Mouse (Mus musculus) liver, adult (tissue): ENCODE results near the gene Spr.

Experiments used
- GATA4 ChIP-seq: IDR thresholded peaks from 2 replicates; pipeline ENCODE4 v1.6.1; 2014; ENCODE audit warnings: mild to moderate bottlenecking, low read length; ENCODE audit not compliant: insufficient replicate concordance

Gene Spr

DNA sequence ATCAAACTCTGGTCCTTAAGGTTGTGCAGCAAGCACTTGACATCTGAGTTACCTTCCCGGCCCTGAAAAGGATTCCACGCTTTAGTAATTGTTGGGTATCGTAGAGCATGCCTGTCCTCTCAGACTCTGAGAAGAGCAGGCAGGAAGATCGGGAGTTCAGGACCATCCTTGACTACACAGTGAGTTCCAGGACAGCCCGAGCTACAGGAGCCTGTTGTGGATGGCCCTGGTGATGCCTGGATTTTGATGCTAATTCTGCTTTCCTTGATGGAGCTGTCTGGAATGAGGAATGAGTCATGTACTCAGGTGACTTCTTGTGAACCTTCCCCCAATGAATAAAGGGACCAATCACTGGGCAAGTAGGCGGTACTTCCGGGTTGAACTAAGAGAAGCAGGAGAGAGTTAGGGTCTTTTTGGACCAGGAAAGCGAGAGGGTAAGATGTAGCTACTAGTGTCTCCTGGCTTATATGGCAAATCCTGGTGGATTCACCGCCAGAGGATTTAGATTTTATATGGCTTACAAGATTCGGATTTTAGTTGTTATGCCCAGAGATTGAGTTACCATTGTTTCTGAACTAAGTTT, 32.4 kb downstream of the Spr start:
- no peak for TF ChIP-seq GATA4

DNA sequence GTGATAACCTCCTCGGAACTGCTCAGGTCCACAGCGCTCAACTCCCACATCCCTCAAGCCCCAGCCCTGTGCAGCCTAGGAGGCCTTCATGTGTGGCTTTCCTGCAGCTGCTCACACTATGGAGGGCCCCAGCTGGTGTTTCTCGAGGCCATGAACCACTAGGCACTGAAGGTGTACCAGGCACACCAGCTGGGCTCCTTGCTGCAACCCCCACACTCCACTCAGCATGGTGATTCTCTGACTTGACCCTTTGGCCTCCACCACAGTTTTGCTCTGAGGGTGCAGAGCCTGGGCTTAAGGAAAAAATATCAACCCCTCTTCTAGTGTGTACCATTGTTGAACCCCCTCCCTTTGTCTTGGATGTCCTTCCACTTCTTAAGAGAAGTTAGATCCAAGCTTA, 34.2 kb downstream of the Spr start:
- no peak for TF ChIP-seq GATA4

DNA sequence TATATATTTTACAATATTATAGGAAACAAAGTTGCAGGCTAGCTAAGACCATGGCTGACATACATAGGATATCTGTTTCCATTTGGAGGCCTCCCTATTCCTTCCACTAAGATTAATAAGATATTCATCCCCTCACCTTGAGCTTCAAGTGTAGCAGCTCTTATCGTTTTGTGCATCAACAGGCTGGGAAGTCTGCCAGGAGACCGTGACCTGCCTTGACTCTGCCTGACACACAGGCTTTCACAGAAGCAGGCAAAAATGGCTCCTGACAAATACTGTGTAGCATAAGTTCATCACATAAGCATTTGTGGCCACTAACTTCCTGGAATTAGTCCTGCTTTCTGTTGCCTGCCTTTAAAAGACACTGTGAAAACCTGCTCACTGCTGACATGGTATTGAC, 41.1 kb downstream of the Spr start:
- no peak for TF ChIP-seq GATA4

DNA sequence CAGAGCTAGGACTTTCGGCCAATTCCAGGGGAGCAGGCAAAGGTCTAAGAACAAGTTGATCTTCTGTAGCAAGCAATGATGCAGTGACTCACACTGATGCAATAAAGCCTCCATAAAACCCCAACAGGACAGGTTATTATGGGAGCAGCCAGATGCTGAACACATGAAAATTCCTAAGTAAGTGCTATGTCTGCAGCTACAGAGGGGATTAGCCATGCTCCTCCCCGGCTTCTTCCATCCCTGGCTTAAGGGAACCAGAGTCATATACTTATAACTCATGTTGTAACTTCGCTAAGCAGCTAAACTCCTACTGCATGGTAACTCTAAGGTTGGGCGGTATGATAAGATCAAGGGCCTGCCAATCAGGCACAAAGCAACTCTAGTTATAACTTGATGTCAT, 50.1 kb downstream of the Spr start:
- TF ChIP-seq GATA4: no peak

DNA sequence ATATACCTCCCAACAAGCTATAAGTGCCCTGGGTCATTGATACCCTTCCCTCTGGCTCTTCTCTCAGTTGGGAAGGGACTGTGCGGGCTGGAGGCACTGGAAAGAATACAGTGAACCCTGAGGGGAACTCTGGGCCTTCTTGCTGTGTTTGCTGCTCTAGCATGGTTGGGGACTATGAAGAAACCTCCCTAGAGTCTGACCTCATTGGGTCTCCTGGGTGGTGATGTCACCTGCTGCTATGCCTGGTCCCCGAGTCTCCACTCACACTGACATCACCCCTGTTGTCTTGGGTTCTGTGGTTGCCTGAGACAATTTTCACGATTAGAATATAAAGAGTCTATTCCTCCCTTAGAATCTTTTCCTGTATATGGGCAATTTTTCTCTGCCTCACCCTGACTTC, 50.9 kb downstream of the Spr start:
- TF ChIP-seq GATA4: no peak
